Mouse (Mus musculus): ENCODE results near the gene Os9. TPM values are rescaled to one million over a fixed set of nuclear protein-coding genes. Genes with fewer than 3 reads are reported as not detected.

Gene Os9
- total and polyA plus RNA-seq, 3 experiments: 55.4 to 126 (median 99.7) TPM

- no peak for TF ChIP-seq POLR2AphosphoS5 (IDR thresholded peaks at IDR 0.05; ENCODE audit: insufficient replicate concordance, low read depth, low read length)
- TF ChIP-seq CTCF (IDR thresholded peaks at IDR 0.05; ENCODE audit: low read depth, low read length): no peak
- TF ChIP-seq GATA1 (IDR thresholded peaks at IDR 0.05; ENCODE audit: borderline replicate concordance, low read length): no peak
- no peak for TF ChIP-seq TAL1 (conservative IDR thresholded peaks at IDR 0.05; ENCODE audit: low read depth, low read length)
- no peak for TF ChIP-seq GATA2 (IDR thresholded peaks at IDR 0.05; ENCODE audit: borderline replicate concordance, low read depth, low read length)
- no peak for ATAC-seq (ENCODE audit: extremely low read depth, insufficient number of reproducible peaks, low FRiP score, poor library complexity, severe bottlenecking)
- H3K4me1 ChIP-seq (ENCODE audit: insufficient read depth, low read depth, low read length): peaks cover 26% of the 10 kb centered on the region
- H3K27me3 ChIP-seq (ENCODE audit: insufficient read depth, low read length): no peaks in the 10 kb centered on the region
- DNase-seq (ENCODE audit: low spot score): no peak
- H3K36me3 ChIP-seq (replicated peaks): peaks cover 92% of the 10 kb centered on the region
- no peak overlapping the region for H3K4me3 ChIP-seq (ENCODE audit: low read depth, low read length)
- no peaks in the 10 kb centered on the region for H3K9me3 ChIP-seq (replicated peaks)
These were observed 6.5 kb downstream of the Os9 start for GRCm38 (mm10) chr10:127114408-127114807.

DNA sequence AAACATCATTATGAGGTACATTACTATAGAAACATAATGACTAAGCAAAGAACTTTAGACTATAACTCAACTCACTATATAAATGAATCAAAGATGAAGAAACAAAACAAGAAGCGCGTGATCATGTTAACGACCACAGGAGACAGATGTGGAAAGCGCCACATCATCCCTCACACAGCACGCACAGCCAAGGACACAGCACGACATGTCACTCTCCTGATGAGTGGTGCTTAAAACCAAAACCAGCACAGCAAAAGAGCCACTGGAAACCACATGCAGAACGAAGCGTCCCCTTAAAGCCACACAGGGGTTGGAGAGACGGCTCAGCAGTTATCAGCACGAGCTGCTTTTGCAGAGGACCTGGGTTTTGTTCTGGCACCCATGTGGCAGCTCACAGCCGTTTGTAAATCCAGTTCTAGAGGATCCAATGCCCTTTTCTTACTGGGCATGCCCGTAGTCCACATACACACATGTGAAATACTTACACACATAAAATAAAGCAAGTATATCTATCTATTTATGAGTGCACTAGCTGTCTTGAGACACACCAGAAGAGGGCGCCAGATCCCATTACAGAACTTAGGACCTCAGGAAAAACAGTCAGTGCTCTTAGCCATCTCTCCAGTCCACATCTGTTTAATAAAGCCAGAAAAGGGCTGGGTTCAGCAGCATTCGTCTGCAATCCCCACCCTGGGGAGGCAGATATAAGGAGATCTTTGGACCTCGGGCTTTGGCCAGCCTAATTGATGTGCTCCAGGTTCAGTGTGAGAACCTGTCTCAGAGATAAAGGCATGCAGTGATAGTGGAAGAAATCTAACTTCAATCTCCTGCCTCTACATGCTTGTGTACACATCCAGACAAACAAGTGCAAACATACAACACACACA lies 9.7 kb downstream of the Os9 start:
- no peak overlapping the region for H3K4me3 ChIP-seq (ENCODE audit: low read depth, low read length)
- ATAC-seq (ENCODE audit: extremely low read depth, insufficient number of reproducible peaks, low FRiP score, poor library complexity, severe bottlenecking) (no peak), DNase-seq (ENCODE audit: low spot score) (no peak)
- H3K4me1 ChIP-seq (ENCODE audit: insufficient read depth, low read depth, low read length): peaks cover 17% of the 10 kb centered on the region
- H3K36me3 ChIP-seq (replicated peaks): peaks cover 88% of the 10 kb centered on the region
- H3K27me3 ChIP-seq (ENCODE audit: insufficient read depth, low read length): no peaks in the 10 kb centered on the region
- no peak for TF ChIP-seq TAL1 (conservative IDR thresholded peaks at IDR 0.05; ENCODE audit: low read depth, low read length)
- no peak for TF ChIP-seq GATA1 (IDR thresholded peaks at IDR 0.05; ENCODE audit: borderline replicate concordance, low read length)
- TF ChIP-seq POLR2AphosphoS5 (IDR thresholded peaks at IDR 0.05; ENCODE audit: insufficient replicate concordance, low read depth, low read length): no peak
- TF ChIP-seq CTCF (IDR thresholded peaks at IDR 0.05; ENCODE audit: low read depth, low read length): no peak
- no peak for TF ChIP-seq GATA2 (IDR thresholded peaks at IDR 0.05; ENCODE audit: borderline replicate concordance, low read depth, low read length)
- H3K9me3 ChIP-seq (replicated peaks): no peaks in the 10 kb centered on the region

DNA sequence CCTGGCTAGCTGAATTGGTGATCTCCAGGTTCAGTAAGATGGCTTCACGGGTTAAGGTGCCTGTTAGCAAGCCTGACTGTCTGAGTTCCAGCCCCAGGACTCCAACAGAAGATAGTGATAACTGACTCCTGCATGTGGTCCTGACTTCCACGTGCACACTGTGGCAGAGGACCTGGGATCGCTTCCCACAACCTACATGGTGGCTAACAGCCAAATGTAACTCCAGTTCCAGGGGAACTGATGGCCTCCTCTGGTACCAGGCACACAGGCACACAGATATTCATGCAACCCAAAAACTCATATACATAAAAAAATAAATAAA lies 12.7 kb downstream of the Os9 start:
- Histone ChIP-seq H3K4me3 (ENCODE audit: low read depth, low read length) (no peak overlapping the region), H3K36me3 (replicated peaks) (peaks cover 87% of the 10 kb centered on the region), H3K4me1 (ENCODE audit: insufficient read depth, low read depth, low read length) (peaks cover 10% of the 10 kb centered on the region), H3K27me3 (ENCODE audit: insufficient read depth, low read length) (no peaks in the 10 kb centered on the region), H3K9me3 (replicated peaks) (no peaks in the 10 kb centered on the region)
- TF ChIP-seq GATA1 (IDR thresholded peaks at IDR 0.05; ENCODE audit: borderline replicate concordance, low read length) (no peak), TAL1 (conservative IDR thresholded peaks at IDR 0.05; ENCODE audit: low read depth, low read length) (no peak), GATA2 (IDR thresholded peaks at IDR 0.05; ENCODE audit: borderline replicate concordance, low read depth, low read length) (no peak), CTCF (IDR thresholded peaks at IDR 0.05; ENCODE audit: low read depth, low read length) (no peak), POLR2AphosphoS5 (IDR thresholded peaks at IDR 0.05; ENCODE audit: insufficient replicate concordance, low read depth, low read length) (no peak)
- no peak for DNase-seq (ENCODE audit: low spot score)
- ATAC-seq (ENCODE audit: extremely low read depth, insufficient number of reproducible peaks, low FRiP score, poor library complexity, severe bottlenecking): no peak

- Histone ChIP-seq H3K4me1 (ENCODE audit: insufficient read depth, low read depth, low read length) (peaks cover 6% of the 10 kb centered on the region), H3K9me3 (replicated peaks) (no peaks in the 10 kb centered on the region), H3K36me3 (replicated peaks) (peaks cover 86% of the 10 kb centered on the region), H3K4me3 (ENCODE audit: low read depth, low read length) (no peak overlapping the region), H3K27me3 (ENCODE audit: insufficient read depth, low read length) (no peaks in the 10 kb centered on the region)
- ATAC-seq (ENCODE audit: extremely low read depth, insufficient number of reproducible peaks, low FRiP score, poor library complexity, severe bottlenecking): no peak
- no peak for DNase-seq (ENCODE audit: low spot score)
- TF ChIP-seq GATA2 (IDR thresholded peaks at IDR 0.05; ENCODE audit: borderline replicate concordance, low read depth, low read length): no peak
- TF ChIP-seq CTCF (IDR thresholded peaks at IDR 0.05; ENCODE audit: low read depth, low read length): no peak
- TF ChIP-seq TAL1 (conservative IDR thresholded peaks at IDR 0.05; ENCODE audit: low read depth, low read length): no peak
- TF ChIP-seq GATA1 (IDR thresholded peaks at IDR 0.05; ENCODE audit: borderline replicate concordance, low read length): no peak
- no peak for TF ChIP-seq POLR2AphosphoS5 (IDR thresholded peaks at IDR 0.05; ENCODE audit: insufficient replicate concordance, low read depth, low read length)
These were observed 13.2 kb downstream of the Os9 start for GRCm38 (mm10) chr10:127107563-127108261.

DNA sequence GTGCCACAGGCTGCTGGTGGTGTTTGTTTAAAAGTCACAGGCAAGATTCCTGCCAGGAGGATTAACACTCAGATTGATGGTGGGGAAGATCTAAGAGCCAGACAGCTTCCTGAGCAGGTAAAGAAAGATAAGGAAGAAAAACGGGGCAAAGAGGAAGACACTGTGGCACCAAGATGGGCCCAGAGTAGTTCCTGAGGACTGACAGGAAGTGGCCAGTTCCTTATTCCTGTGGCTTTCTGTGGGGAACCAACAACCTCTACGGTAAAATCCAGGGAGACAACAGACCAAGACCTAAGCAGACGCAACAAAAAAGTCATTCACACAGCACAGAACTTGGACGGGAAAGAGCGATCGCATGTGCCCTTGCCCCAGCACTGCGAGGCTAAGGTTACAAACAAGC lies 17.3 kb downstream of the Os9 start:
- H3K27me3 ChIP-seq (ENCODE audit: insufficient read depth, low read length): no peaks in the 10 kb centered on the region
- no peak for TF ChIP-seq CTCF (IDR thresholded peaks at IDR 0.05; ENCODE audit: low read depth, low read length)
- TF ChIP-seq GATA1 (IDR thresholded peaks at IDR 0.05; ENCODE audit: borderline replicate concordance, low read length): no peak
- no peak for TF ChIP-seq POLR2AphosphoS5 (IDR thresholded peaks at IDR 0.05; ENCODE audit: insufficient replicate concordance, low read depth, low read length)
- TF ChIP-seq GATA2 (IDR thresholded peaks at IDR 0.05; ENCODE audit: borderline replicate concordance, low read depth, low read length): no peak
- TF ChIP-seq TAL1 (conservative IDR thresholded peaks at IDR 0.05; ENCODE audit: low read depth, low read length): no peak
- H3K4me1 ChIP-seq (ENCODE audit: insufficient read depth, low read depth, low read length): peaks cover 30% of the 10 kb centered on the region
- no peaks in the 10 kb centered on the region for H3K9me3 ChIP-seq (replicated peaks)
- H3K4me3 ChIP-seq (ENCODE audit: low read depth, low read length): no peak overlapping the region
- no peak for DNase-seq (ENCODE audit: low spot score)
- no peak for ATAC-seq (ENCODE audit: extremely low read depth, insufficient number of reproducible peaks, low FRiP score, poor library complexity, severe bottlenecking)
- H3K36me3 ChIP-seq (replicated peaks): peaks cover 90% of the 10 kb centered on the region

GRCm38 (mm10) chr10:127101151-127101550 lies 19.8 kb downstream of the Os9 start:
- TF ChIP-seq CTCF (IDR thresholded peaks at IDR 0.05; ENCODE audit: low read depth, low read length): no peak
- no peak for TF ChIP-seq GATA1 (IDR thresholded peaks at IDR 0.05; ENCODE audit: borderline replicate concordance, low read length)
- no peak for TF ChIP-seq GATA2 (IDR thresholded peaks at IDR 0.05; ENCODE audit: borderline replicate concordance, low read depth, low read length)
- no peak for TF ChIP-seq POLR2AphosphoS5 (IDR thresholded peaks at IDR 0.05; ENCODE audit: insufficient replicate concordance, low read depth, low read length)
- TF ChIP-seq TAL1 (conservative IDR thresholded peaks at IDR 0.05; ENCODE audit: low read depth, low read length): no peak
- ATAC-seq (ENCODE audit: extremely low read depth, insufficient number of reproducible peaks, low FRiP score, poor library complexity, severe bottlenecking): no peak
- Histone ChIP-seq H3K4me1 (ENCODE audit: insufficient read depth, low read depth, low read length) (peaks cover 34% of the 10 kb centered on the region), H3K9me3 (replicated peaks) (no peaks in the 10 kb centered on the region), H3K27me3 (ENCODE audit: insufficient read depth, low read length) (no peaks in the 10 kb centered on the region), H3K4me3 (ENCODE audit: low read depth, low read length) (no peak overlapping the region; the same call in 1 of the 2 replicates), H3K36me3 (replicated peaks) (peaks cover 93% of the 10 kb centered on the region)
- DNase-seq (ENCODE audit: low spot score): no peak
